Mouse (Mus musculus): ENCODE measurements around the gene Tmem233. TPM values are rescaled to one million over a fixed set of nuclear protein-coding genes. Genes with fewer than 3 reads are reported as not detected.

The Tmem233 gene
- polyA plus RNA-seq, 1 experiment from 2014 or later = not detected

- TF ChIP-seq CTCF (IDR thresholded peaks at IDR 0.05; ENCODE audit: low read depth) = no peak
- H3K36me3 ChIP-seq (ENCODE audit: insufficient read depth, low read length) = no peaks in the 10 kb centered on the region
- DNase-seq (ENCODE audit: low spot score) (no peak), ATAC-seq (replicated peaks; ENCODE audit: low FRiP score, low read depth) (no peak)
- no peak overlapping the region for H3K4me3 ChIP-seq (replicated peaks; ENCODE audit: low read depth, low read length)
- H3K4me1 ChIP-seq (replicated peaks; ENCODE audit: insufficient read depth, low read length) = no peaks in the 10 kb centered on the region
- H3K9me3 ChIP-seq (replicated peaks; ENCODE audit: low read length) = no peaks in the 10 kb centered on the region
- WGBS = 59% methylated on average over 16 of the region's 16 CpGs
- no peaks in the 10 kb centered on the region for H3K27me3 ChIP-seq (ENCODE audit: insufficient read depth, low read length)
- no peak overlapping the region for H3K4me2 ChIP-seq (ENCODE audit: low read length)
- no peak overlapping the region for H3K27ac ChIP-seq
- H3K9ac ChIP-seq (ENCODE audit: low read depth, low read length) = no peak overlapping the region
Observed at GRCm38 (mm10) chr5:116036465-116036864, 46.6 kb downstream of the Tmem233 start.

GRCm38 (mm10) chr5:116031190-116031577, 51.9 kb downstream of the Tmem233 start:
- Histone ChIP-seq H3K27me3 (ENCODE audit: insufficient read depth, low read length) (no peaks in the 10 kb centered on the region), H3K4me2 (ENCODE audit: low read length) (peak overlapping the region; percentile 35), H3K4me3 (replicated peaks; ENCODE audit: low read depth, low read length) (no peak overlapping the region), H3K9ac (ENCODE audit: low read depth, low read length) (no peak overlapping the region), H3K27ac (no peak overlapping the region), H3K36me3 (ENCODE audit: insufficient read depth, low read length) (no peaks in the 10 kb centered on the region), H3K4me1 (replicated peaks; ENCODE audit: insufficient read depth, low read length) (no peaks in the 10 kb centered on the region), H3K9me3 (replicated peaks; ENCODE audit: low read length) (no peaks in the 10 kb centered on the region)
- ATAC-seq (replicated peaks; ENCODE audit: low FRiP score, low read depth) = 0 out of 2 replicates have a peak, but pooled peaks have one; percentile 2
- peak; percentile 82 for DNase-seq (ENCODE audit: low spot score)
- peak; percentile 86 for TF ChIP-seq CTCF (IDR thresholded peaks at IDR 0.05; ENCODE audit: low read depth)
- 2% methylated on average over 14 of the region's 14 CpGs for WGBS

- H3K4me3 ChIP-seq (replicated peaks; ENCODE audit: low read depth, low read length) = no peak overlapping the region
- no peaks in the 10 kb centered on the region for H3K9me3 ChIP-seq (replicated peaks; ENCODE audit: low read length)
- WGBS = 7% methylated on average over 19 of the region's 19 CpGs
- H3K4me2 ChIP-seq (ENCODE audit: low read length) = peak overlapping the region; percentile 9; the same call in 1 of the 2 replicates
- no peaks in the 10 kb centered on the region for H3K36me3 ChIP-seq (ENCODE audit: insufficient read depth, low read length)
- no peaks in the 10 kb centered on the region for H3K4me1 ChIP-seq (replicated peaks; ENCODE audit: insufficient read depth, low read length)
- no peak overlapping the region for H3K9ac ChIP-seq (ENCODE audit: low read depth, low read length)
- no peaks in the 10 kb centered on the region for H3K27me3 ChIP-seq (ENCODE audit: insufficient read depth, low read length)
- DNase-seq (ENCODE audit: low spot score) (no peak), ATAC-seq (replicated peaks; ENCODE audit: low FRiP score, low read depth) (peak; percentile 46)
- no peak for TF ChIP-seq CTCF (IDR thresholded peaks at IDR 0.05; ENCODE audit: low read depth)
- H3K27ac ChIP-seq = no peak overlapping the region
Observed at GRCm38 (mm10) chr5:116030566-116031189, 52.4 kb downstream of the Tmem233 start.

GRCm38 (mm10) chr5:116029071-116029470, 54.0 kb downstream of the Tmem233 start:
- H3K36me3 ChIP-seq (ENCODE audit: insufficient read depth, low read length) = no peaks in the 10 kb centered on the region
- H3K9me3 ChIP-seq (replicated peaks; ENCODE audit: low read length) = no peaks in the 10 kb centered on the region
- no peak overlapping the region for H3K4me3 ChIP-seq (replicated peaks; ENCODE audit: low read depth, low read length)
- no peak for ATAC-seq (replicated peaks; ENCODE audit: low FRiP score, low read depth)
- H3K27me3 ChIP-seq (ENCODE audit: insufficient read depth, low read length) = no peaks in the 10 kb centered on the region
- no peak for TF ChIP-seq CTCF (IDR thresholded peaks at IDR 0.05; ENCODE audit: low read depth)
- no peak overlapping the region for H3K27ac ChIP-seq
- no peak overlapping the region for H3K9ac ChIP-seq (ENCODE audit: low read depth, low read length)
- no peak overlapping the region for H3K4me2 ChIP-seq (ENCODE audit: low read length)
- 65% methylated on average over 7 of the region's 7 CpGs for WGBS
- DNase-seq (ENCODE audit: low spot score) = no peak
- no peaks in the 10 kb centered on the region for H3K4me1 ChIP-seq (replicated peaks; ENCODE audit: insufficient read depth, low read length)

GRCm38 (mm10) chr5:116026561-116026960, 56.5 kb downstream of the Tmem233 start:
- no peak overlapping the region for H3K9ac ChIP-seq (ENCODE audit: low read depth, low read length)
- ATAC-seq (replicated peaks; ENCODE audit: low FRiP score, low read depth) = no peak
- H3K36me3 ChIP-seq (ENCODE audit: insufficient read depth, low read length) = 0 out of 2 replicates have a peak, but pooled peaks cover 2% of the 10 kb centered on the region
- no peaks in the 10 kb centered on the region for H3K9me3 ChIP-seq (replicated peaks; ENCODE audit: low read length)
- no peak for DNase-seq (ENCODE audit: low spot score)
- no peaks in the 10 kb centered on the region for H3K27me3 ChIP-seq (ENCODE audit: insufficient read depth, low read length)
- no peak for TF ChIP-seq CTCF (IDR thresholded peaks at IDR 0.05; ENCODE audit: low read depth)
- no peak overlapping the region for H3K27ac ChIP-seq
- H3K4me3 ChIP-seq (replicated peaks; ENCODE audit: low read depth, low read length) = no peak overlapping the region
- WGBS = 85% methylated on average over 14 of the region's 14 CpGs
- peaks cover 15% of the 10 kb centered on the region; the same call in 1 of the 2 replicates for H3K4me1 ChIP-seq (replicated peaks; ENCODE audit: insufficient read depth, low read length)
- H3K4me2 ChIP-seq (ENCODE audit: low read length) = no peak overlapping the region

GRCm38 (mm10) chr5:116026107-116026506, 56.9 kb downstream of the Tmem233 start:
- Histone ChIP-seq H3K4me3 (replicated peaks; ENCODE audit: low read depth, low read length) (no peak overlapping the region), H3K9me3 (replicated peaks; ENCODE audit: low read length) (no peaks in the 10 kb centered on the region), H3K4me2 (ENCODE audit: low read length) (no peak overlapping the region), H3K27ac (no peak overlapping the region), H3K4me1 (replicated peaks; ENCODE audit: insufficient read depth, low read length) (peaks cover 15% of the 10 kb centered on the region; the same call in 1 of the 2 replicates), H3K27me3 (ENCODE audit: insufficient read depth, low read length) (no peaks in the 10 kb centered on the region), H3K9ac (ENCODE audit: low read depth, low read length) (no peak overlapping the region), H3K36me3 (ENCODE audit: insufficient read depth, low read length) (peaks cover 7% of the 10 kb centered on the region)
- ATAC-seq (replicated peaks; ENCODE audit: low FRiP score, low read depth) (no peak), DNase-seq (ENCODE audit: low spot score) (no peak)
- TF ChIP-seq CTCF (IDR thresholded peaks at IDR 0.05; ENCODE audit: low read depth) = no peak
- 91% methylated on average over 5 of the region's 5 CpGs for WGBS
